Mouse (Mus musculus): Measurements from ENCODE around the gene Rasa3. TPM values are rescaled to one million over a fixed set of nuclear protein-coding genes. Genes with fewer than 3 reads are reported as not detected.
A peak's percentile ranks its signal among the peaks of the same experiment; 100 is the strongest.

Rasa3 gene
- polyA plus RNA-seq, 1 experiment from 2014 or later = 28.1 TPM

- H3K27me3 ChIP-seq = no peaks in the 10 kb centered on the region
- POLR2A ChIA-PET = no interaction called here
- TF ChIP-seq CTCF (IDR thresholded peaks at IDR 0.05) = no peak
- no peak for DNase-seq (ENCODE audit: low read depth, low spot score)
- ATAC-seq = no peak
- CTCF ChIA-PET = interaction anchor here (1.0 to 2.2 kb wide), 5 partner anchors 14 to 203 kb away, joined by 3 to 10 read pairs (median 6); no protein-coding TSS in a partner anchor
- in situ Hi-C loops (cut with MboI; ENCODE audit: low pct_unique_long_range_greater_than_20kb) = loop anchor here (5.0 kb wide), 2 partner anchors 126 to 201 kb away; partner anchors contain the start of gene Rasa3
Measured at GRCm38 (mm10) chr8:13551574-13551830, 125.9 kb downstream of the Rasa3 start.

DNA sequence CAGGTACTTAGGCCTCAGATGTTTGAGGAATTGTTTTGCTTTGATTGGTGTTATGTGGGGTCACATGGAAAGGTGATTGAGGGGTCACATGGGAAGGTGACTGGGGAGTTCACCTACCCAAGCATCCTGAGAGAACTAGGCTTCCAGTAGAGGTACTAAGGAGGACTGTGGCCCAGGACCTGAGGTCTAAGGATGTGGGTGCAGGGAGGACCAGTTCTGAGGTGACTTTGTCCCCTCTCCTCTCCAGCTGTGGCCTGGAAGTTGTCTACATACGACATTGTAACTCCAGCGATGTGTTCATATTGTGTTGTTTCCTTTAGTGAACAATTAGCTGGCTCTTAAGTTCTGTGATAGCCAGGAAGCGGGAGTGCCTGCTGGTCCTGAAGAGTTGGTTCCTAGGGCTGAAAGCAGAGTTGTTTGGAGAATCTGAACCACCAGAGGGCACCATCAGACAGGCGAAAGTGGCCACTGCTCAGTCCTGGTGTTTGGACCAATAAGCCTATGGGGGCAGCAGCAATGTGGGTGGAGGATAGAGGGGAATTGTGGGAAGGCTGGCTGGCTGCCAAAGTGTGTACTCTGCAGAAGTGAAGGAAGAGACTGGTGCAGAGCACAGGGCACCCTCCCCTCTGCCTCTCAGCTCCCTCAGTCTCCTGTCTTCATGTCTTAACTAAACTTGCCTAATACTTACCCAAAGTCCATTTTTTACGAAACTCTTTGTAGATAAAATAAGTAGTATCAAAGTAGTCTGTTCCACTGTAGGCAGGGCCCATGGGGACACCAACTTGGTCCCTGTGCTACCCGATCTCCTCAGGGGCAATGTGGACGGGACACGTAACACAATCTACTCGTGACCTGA lies 126.5 kb downstream of the Rasa3 start:
- CTCF ChIA-PET = interaction anchor here (0.8 to 3.2 kb wide), 9 partner anchors 13 to 235 kb away, joined by 3 to 11 read pairs (median 6); partner anchors contain the start of genes Cdc16 and Upf3a
- ATAC-seq (peak; percentile 56), DNase-seq (ENCODE audit: low read depth, low spot score) (no peak)
- H3K27me3 ChIP-seq = no peaks in the 10 kb centered on the region
- in situ Hi-C loops (cut with MboI; ENCODE audit: low pct_unique_long_range_greater_than_20kb) = loop anchor here (5.0 kb wide), 2 partner anchors 126 to 201 kb away; partner anchors contain the start of gene Rasa3
- peak; percentile 94 for TF ChIP-seq CTCF (IDR thresholded peaks at IDR 0.05)
- POLR2A ChIA-PET = no interaction called here

GRCm38 (mm10) chr8:13548831-13549230 lies 128.6 kb downstream of the Rasa3 start:
- ChIA-PET POLR2A (interaction anchor here (0.8 to 1.4 kb wide), 3 partner anchors 10 to 208 kb away, joined by 3 to 8 read pairs (median 3); partner anchors contain the start of gene Cdc16), CTCF (interaction anchor here (0.6 to 4.4 kb wide), 10 partner anchors 11 to 237 kb away, joined by 3 to 17 read pairs (median 6); partner anchors contain the start of gene Upf3a)
- DNase-seq (ENCODE audit: low read depth, low spot score) = no peak
- no peak for TF ChIP-seq CTCF (IDR thresholded peaks at IDR 0.05)
- peak; percentile 63 for ATAC-seq
- in situ Hi-C loops (cut with MboI; ENCODE audit: low pct_unique_long_range_greater_than_20kb) = loop anchor here (10.0 kb wide), 1 partner anchor 54 kb away; the partner anchor contains the start of gene Gas6
- H3K27me3 ChIP-seq = no peaks in the 10 kb centered on the region

DNA sequence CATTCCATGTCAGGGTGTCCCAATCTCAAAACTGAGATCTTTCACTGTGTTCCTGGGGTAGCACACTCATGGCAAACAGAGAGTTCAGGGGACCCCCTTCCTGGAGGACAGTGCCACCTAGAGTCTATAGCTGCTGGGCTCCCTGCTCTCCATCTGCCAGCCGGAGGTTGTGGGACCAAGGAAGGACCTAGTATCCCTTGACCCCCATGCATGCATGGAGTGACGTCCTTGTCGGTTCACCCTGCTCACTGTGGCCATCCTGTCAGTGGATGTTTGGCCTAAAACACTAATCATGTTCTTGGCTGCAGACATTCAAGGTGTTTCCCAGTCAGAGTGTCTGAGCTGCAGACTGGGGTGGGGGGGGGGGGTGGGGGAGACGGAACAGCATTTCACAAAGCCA lies 129.2 kb downstream of the Rasa3 start:
- ChIA-PET POLR2A (interaction anchor here (1.0 to 1.4 kb wide), 3 partner anchors 11 to 209 kb away, joined by 3 read pairs; partner anchors contain the start of gene Cdc16), CTCF (interaction anchor here (0.6 to 4.4 kb wide), 9 partner anchors 10 to 238 kb away, joined by 3 to 17 read pairs (median 6); partner anchors contain the start of gene Upf3a)
- TF ChIP-seq CTCF (IDR thresholded peaks at IDR 0.05) = peak; percentile 80
- in situ Hi-C loops (cut with MboI; ENCODE audit: low pct_unique_long_range_greater_than_20kb) = loop anchor here (10.0 kb wide), 1 partner anchor 53 kb away; the partner anchor contains the start of gene Gas6
- H3K27me3 ChIP-seq = no peaks in the 10 kb centered on the region
- DNase-seq (ENCODE audit: low read depth, low spot score) = no peak
- ATAC-seq = no peak

DNA sequence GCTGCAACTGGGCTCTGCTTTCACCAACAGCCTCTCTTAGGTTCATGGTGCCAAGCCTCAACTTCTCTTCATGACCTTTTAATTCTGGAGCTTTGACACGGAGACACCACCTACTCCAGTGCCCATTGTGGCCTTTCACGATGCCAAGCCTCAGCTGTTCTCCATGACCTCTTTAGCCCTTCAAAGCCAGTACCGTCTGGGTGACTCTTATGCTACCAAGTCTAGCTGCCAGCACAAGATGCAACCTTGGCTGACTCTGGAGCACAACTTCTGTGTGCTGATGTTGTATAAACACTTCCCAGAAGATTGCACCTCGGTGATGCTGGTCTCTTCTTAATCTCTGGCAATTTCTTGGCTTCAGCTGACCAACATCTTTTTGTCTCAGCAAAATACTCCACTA lies 131.0 kb downstream of the Rasa3 start:
- H3K27me3 ChIP-seq = no peaks in the 10 kb centered on the region
- no peak for TF ChIP-seq CTCF (IDR thresholded peaks at IDR 0.05)
- DNase-seq (ENCODE audit: low read depth, low spot score) (no peak), ATAC-seq (no peak)
- in situ Hi-C loops (cut with MboI; ENCODE audit: low pct_unique_long_range_greater_than_20kb) = loop anchor here (10.0 kb wide), 1 partner anchor 52 kb away; the partner anchor contains the start of gene Gas6
- POLR2A ChIA-PET = no interaction called here
- CTCF ChIA-PET = interaction anchor here (1.2 to 4.4 kb wide), 2 partner anchors 9 to 239 kb away, joined by 3 to 17 read pairs; partner anchors contain the start of gene Upf3a

- POLR2A ChIA-PET = no interaction called here
- DNase-seq (ENCODE audit: low read depth, low spot score) (no peak), ATAC-seq (no peak)
- no peaks in the 10 kb centered on the region for H3K27me3 ChIP-seq
- in situ Hi-C loops (cut with MboI; ENCODE audit: low pct_unique_long_range_greater_than_20kb) = loop anchor here (5.0 to 10.0 kb wide), 2 partner anchors 47 to 74 kb away; partner anchors contain the start of gene Gas6
- CTCF ChIA-PET = no interaction called here
- TF ChIP-seq CTCF (IDR thresholded peaks at IDR 0.05) = no peak
Measured at GRCm38 (mm10) chr8:13541526-13541925, 135.9 kb downstream of the Rasa3 start.

DNA sequence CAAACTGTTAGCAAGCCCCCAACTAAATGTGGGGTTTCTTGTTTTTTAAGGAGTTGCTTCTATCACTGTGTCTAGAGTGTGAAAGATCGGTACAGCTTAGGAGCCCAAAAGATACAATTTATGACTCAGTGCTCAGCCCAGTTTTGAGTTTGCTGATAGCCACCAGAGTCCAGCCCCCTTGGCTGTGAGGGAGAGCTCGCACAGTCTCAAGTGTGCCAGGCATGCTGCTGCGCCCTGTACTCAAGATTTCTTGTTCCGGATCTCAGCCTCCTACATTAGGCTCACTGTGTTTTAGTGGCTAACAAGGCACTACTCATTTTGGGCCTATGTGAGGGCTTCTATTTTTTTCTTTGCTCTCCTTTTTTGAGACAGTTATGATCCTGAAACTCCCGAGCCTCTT lies 137.3 kb downstream of the Rasa3 start:
- no peak for ATAC-seq
- POLR2A ChIA-PET = no interaction called here
- DNase-seq (ENCODE audit: low read depth, low spot score) = no peak
- in situ Hi-C loops (cut with MboI; ENCODE audit: low pct_unique_long_range_greater_than_20kb) = loop anchor here (5.0 to 10.0 kb wide), 2 partner anchors 45 to 73 kb away; partner anchors contain the start of gene Gas6
- CTCF ChIA-PET = no interaction called here
- TF ChIP-seq CTCF (IDR thresholded peaks at IDR 0.05) = no peak
- no peaks in the 10 kb centered on the region for H3K27me3 ChIP-seq

DNA sequence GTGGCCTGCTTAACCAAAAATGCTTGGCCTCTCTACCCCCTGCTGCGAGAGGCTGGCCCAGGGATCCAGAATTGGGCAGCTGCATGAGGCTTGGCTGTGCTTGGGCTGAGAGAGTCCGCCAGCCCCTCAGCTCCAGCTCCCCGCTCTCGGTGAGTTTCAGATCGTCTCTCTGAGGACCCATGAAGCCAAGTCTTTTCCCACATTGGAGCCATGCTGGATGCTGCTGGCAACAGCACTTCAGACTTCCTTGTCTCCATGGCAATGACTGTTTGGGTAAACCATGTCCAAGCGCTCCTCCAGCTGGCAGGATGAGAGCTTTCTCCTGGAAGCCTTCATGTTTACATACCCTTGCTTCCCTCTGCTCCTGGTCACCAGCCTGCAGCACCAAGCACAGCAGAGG lies 138.6 kb downstream of the Rasa3 start:
- in situ Hi-C loops (cut with MboI; ENCODE audit: low pct_unique_long_range_greater_than_20kb) = no loop called here
- CTCF ChIA-PET = interaction anchor here (1.2 to 2.7 kb wide), 3 partner anchors 9 to 218 kb away, joined by 3 to 17 read pairs (median 6); no protein-coding TSS in a partner anchor
- POLR2A ChIA-PET = interaction anchor here (0.6 to 0.9 kb wide), 3 partner anchors 10 to 611 kb away, joined by 3 to 8 read pairs (median 3); no protein-coding TSS in a partner anchor
- no peak for DNase-seq (ENCODE audit: low read depth, low spot score)
- ATAC-seq = no peak
- H3K27me3 ChIP-seq = no peaks in the 10 kb centered on the region
- TF ChIP-seq CTCF (IDR thresholded peaks at IDR 0.05) = no peak

GRCm38 (mm10) chr8:13537102-13537501 lies 140.3 kb downstream of the Rasa3 start:
- H3K27me3 ChIP-seq = no peaks in the 10 kb centered on the region
- CTCF ChIA-PET = interaction anchor here (2.1 to 2.7 kb wide), 2 partner anchors 11 to 14 kb away, joined by 6 to 17 read pairs; no protein-coding TSS in a partner anchor
- in situ Hi-C loops (cut with MboI; ENCODE audit: low pct_unique_long_range_greater_than_20kb) = no loop called here
- ATAC-seq (no peak), DNase-seq (ENCODE audit: low read depth, low spot score) (no peak)
- no peak for TF ChIP-seq CTCF (IDR thresholded peaks at IDR 0.05)
- POLR2A ChIA-PET = interaction anchor here (1.3 kb wide), 1 partner anchor 11 kb away, joined by 3 read pairs; no protein-coding TSS in a partner anchor

DNA sequence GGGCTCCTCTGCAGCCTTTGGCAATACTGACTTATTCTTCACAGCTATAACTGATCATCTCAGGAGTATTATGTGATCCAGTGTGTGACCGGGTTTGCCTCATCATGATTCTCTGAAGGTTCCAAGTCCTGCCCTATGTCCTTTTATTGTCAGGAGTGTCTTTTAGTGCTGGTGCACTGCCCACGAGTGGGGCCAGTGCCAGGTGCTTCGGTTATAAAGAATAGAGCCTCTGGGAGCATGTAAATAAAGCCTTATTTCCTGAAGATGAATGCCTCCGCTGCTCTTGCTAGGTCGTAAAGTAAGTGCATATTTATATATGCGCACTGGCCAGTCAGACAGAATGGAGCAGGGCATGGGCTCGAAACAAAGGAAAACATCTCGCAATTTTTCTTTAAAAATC lies 144.3 kb downstream of the Rasa3 start:
- CTCF ChIA-PET = no interaction called here
- in situ Hi-C loops (cut with MboI; ENCODE audit: low pct_unique_long_range_greater_than_20kb) = no loop called here
- TF ChIP-seq CTCF (IDR thresholded peaks at IDR 0.05) = no peak

More for the DNA sequence above, 144.3 kb downstream of the Rasa3 start:
- ATAC-seq = no peak
- no peak for DNase-seq (ENCODE audit: low read depth, low spot score)
- POLR2A ChIA-PET = no interaction called here
- H3K27me3 ChIP-seq = no peaks in the 10 kb centered on the region
